Mouse (Mus musculus): ENCODE results near the gene Tex2.

GRCm38 (mm10) chr11:106662634-106663407, 49.6 kb upstream of the Tex2 start:
- TF ChIP-seq CTCF (IDR thresholded peaks at IDR 0.05; ENCODE audit: extremely low read depth, insufficient read depth, insufficient read length, insufficient replicate concordance) (no peak), POLR2A (IDR thresholded peaks at IDR 0.05; ENCODE audit: low read depth, low read length) (no peak)
